Mouse (Mus musculus) kidney, embryonic 14.5 days (tissue): ENCODE results near the gene Dram2. TPM values are rescaled to one million over a fixed set of nuclear protein-coding genes. Genes with fewer than 3 reads are reported as not detected.

Source experiments
- ATAC-seq: fragments of 200-750 bp; cut with Nextera tagmentation; 2 replicates; pipeline ENCODE4 v1.8.0; 2017; ENCODE audit warnings: moderate number of reproducible peaks, mild to moderate bottlenecking, moderate TSS enrichment, moderate library complexity; ENCODE audit not compliant: low FRiP score, low TSS enrichment
- H3K27ac ChIP-seq: fragments of 300-500 bp; sonication (generic); 2 replicates; pipeline ENCODE4 v1.5.1; 2014; ENCODE audit warnings: low read depth, mild to moderate bottlenecking, low read length, moderate library complexity, mixed read lengths
- H3K27me3 ChIP-seq: fragments of 300-500 bp; sonication (generic); 2 replicates; pipeline ENCODE4 v1.6.1; 2014; ENCODE audit warnings: mild to moderate bottlenecking, low read length; ENCODE audit not compliant: control insufficient read depth, insufficient read depth
- H3K36me3 ChIP-seq: fragments of 300-500 bp; sonication (generic); 2 replicates; pipeline ENCODE4 v1.6.1; 2014; ENCODE audit warnings: low read length, mixed read lengths; ENCODE audit not compliant: control insufficient read depth, insufficient read depth
- H3K4me1 ChIP-seq: fragments of 300-500 bp; sonication (generic); 2 replicates; pipeline ENCODE4 v1.6.1; 2014; ENCODE audit warnings: low read length, mixed read lengths; ENCODE audit not compliant: control insufficient read depth, insufficient read depth
- H3K4me2 ChIP-seq: fragments of 300-500 bp; sonication (generic); replicated peaks from 2 replicates; pipeline ENCODE4 v1.6.1; 2014; ENCODE audit warnings: low read depth, mild to moderate bottlenecking, low read length
- H3K4me3 ChIP-seq: fragments of 300-500 bp; sonication (generic); 2 replicates; pipeline ENCODE4 v1.5.1; 2014; ENCODE audit warnings: mild to moderate bottlenecking, low read length
- H3K9ac ChIP-seq: fragments of 300-500 bp; sonication (generic); 2 replicates; pipeline ENCODE4 v1.6.1; 2014; ENCODE audit warnings: low read depth, mild to moderate bottlenecking, low read length, moderate library complexity
- H3K9me3 ChIP-seq: fragments of 300-500 bp; sonication (generic); 2 replicates; pipeline ENCODE4 v1.6.1; 2016; ENCODE audit warnings: low read length; ENCODE audit not compliant: control insufficient read depth
- WGBS: fragments of 180-500 bp; shearing (Covaris S2); extraction: QIAGEN DNeasy Blood & Tissue Kit; methylation state at CpG from one replicate; pipeline ENCODE4 v1.1.7; 2014; 5-methylcytosine and 5-hydroxymethylcytosine counted together
- polyA plus RNA-seq: library from polyadenylated mRNA; unstranded; fragments of >200 nt; fragmentation: Nextera tagmentation; extraction: Ambion mirVana; gene quantifications from 2 replicates; pipeline ENCODE4 v1.2.1, GENCODE M21; 2014

Gene Dram2
- 70.4 and 75.7 TPM in 2 replicates for polyA plus RNA-seq

GRCm38 (mm10) chr3:106547171-106547923 is at the start of gene Dram2, which contains the start of gene Cept1:
Gene Dram2 (plus strand): TSS chr3:106547798.
Gene Cept1 (minus strand): TSS chr3:106547802.
- peak; percentile 96 for ATAC-seq
- H3K9me3 ChIP-seq = no peaks in the 10 kb centered on the region
- H3K4me2 ChIP-seq = peak within 1 kb of the TSS; percentile 50
- H3K4me3 ChIP-seq = peak within 1 kb of the TSS; percentile 86
- H3K4me1 ChIP-seq = peaks cover 11% of the 10 kb centered on the region; the same call in 1 of the 2 replicates
- peak within 1 kb of the TSS; percentile 91 for H3K9ac ChIP-seq
- H3K36me3 ChIP-seq = no peaks in the 10 kb centered on the region; the same call in 1 of the 2 replicates
- H3K27me3 ChIP-seq = no peaks in the 10 kb centered on the region
- under 1% methylated on average over 61 of the region's 63 CpGs for WGBS
- H3K27ac ChIP-seq = peak within 1 kb of the TSS; percentile 98

- 86% methylated on average over 2 of the region's 2 CpGs for WGBS
- no peak overlapping the region for H3K4me2 ChIP-seq
- peaks cover 6% of the 10 kb centered on the region for H3K4me1 ChIP-seq
- no peak overlapping the region for H3K9ac ChIP-seq
- H3K9me3 ChIP-seq = no peaks in the 10 kb centered on the region
- peaks cover 22% of the 10 kb centered on the region; the same call in 1 of the 2 replicates for H3K36me3 ChIP-seq
- H3K4me3 ChIP-seq = no peak overlapping the region
- no peak overlapping the region for H3K27ac ChIP-seq
- ATAC-seq = no peak
- H3K27me3 ChIP-seq = no peaks in the 10 kb centered on the region
These were observed 47.1 kb upstream of the Dram2 start for GRCm38 (mm10) chr3:106500510-106500909.

- Histone ChIP-seq H3K9me3 (no peaks in the 10 kb centered on the region), H3K4me2 (no peak overlapping the region), H3K27me3 (no peaks in the 10 kb centered on the region), H3K36me3 (peaks cover 22% of the 10 kb centered on the region; the same call in 1 of the 2 replicates), H3K27ac (no peak overlapping the region), H3K9ac (no peak overlapping the region), H3K4me1 (no peaks in the 10 kb centered on the region), H3K4me3 (no peak overlapping the region)
- 85% methylated on average over 2 of the region's 2 CpGs for WGBS
- no peak for ATAC-seq
These were observed 44.7 kb upstream of the Dram2 start for GRCm38 (mm10) chr3:106502892-106503291.

DNA sequence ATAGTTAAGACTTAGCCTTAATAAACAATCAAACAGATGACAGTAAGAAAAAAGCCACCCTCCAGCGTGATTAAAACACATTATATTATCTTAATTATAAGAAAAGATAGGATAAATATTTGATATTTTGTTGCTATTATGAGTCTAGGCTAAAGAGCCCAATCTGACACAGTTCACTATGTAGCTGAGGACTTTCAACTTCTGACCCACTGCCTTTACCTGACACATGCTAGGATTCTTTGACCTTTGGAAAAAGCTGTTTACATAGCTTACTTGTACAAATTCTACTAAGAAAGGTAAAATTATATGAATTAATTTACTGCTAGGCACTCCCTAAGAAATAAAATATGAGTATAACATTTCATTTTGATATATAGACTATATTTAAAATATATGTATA is 36.9 kb upstream of the Dram2 start:
- no peak for ATAC-seq
- Histone ChIP-seq H3K9ac (no peak overlapping the region), H3K4me1 (no peaks in the 10 kb centered on the region), H3K27ac (no peak overlapping the region), H3K4me3 (no peak overlapping the region), H3K4me2 (no peak overlapping the region), H3K9me3 (no peaks in the 10 kb centered on the region), H3K36me3 (no peaks in the 10 kb centered on the region), H3K27me3 (no peaks in the 10 kb centered on the region)
- 90% methylated on average over 1 of the region's 1 CpGs for WGBS

DNA sequence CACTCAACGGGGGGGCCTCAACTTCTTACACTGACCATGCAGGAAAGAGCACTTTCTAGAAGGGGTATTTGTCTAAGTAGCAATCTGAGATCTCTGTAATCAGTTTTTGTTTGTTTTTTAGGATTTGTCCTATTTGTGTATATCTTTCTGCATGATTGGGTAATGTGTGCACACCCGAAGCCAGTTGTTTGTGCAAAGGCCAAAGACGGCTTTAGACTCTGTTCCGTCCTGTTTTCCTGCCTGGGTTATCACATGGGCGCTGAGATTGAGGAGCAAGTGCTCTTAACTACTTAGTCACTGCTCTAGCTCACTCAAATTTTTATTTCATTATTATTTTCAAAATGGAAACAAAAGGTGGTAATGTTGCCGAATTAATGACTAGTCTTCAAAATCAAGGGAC is 32.6 kb upstream of the Dram2 start:
- H3K4me3 ChIP-seq = no peak overlapping the region
- H3K27ac ChIP-seq = no peak overlapping the region
- no peak for ATAC-seq
- no peaks in the 10 kb centered on the region for H3K9me3 ChIP-seq
- H3K4me1 ChIP-seq = no peaks in the 10 kb centered on the region
- H3K36me3 ChIP-seq = no peaks in the 10 kb centered on the region; the same call in 1 of the 2 replicates
- H3K4me2 ChIP-seq = no peak overlapping the region
- H3K27me3 ChIP-seq = no peaks in the 10 kb centered on the region
- H3K9ac ChIP-seq = no peak overlapping the region
- WGBS = 84% methylated on average over 6 of the region's 6 CpGs

DNA sequence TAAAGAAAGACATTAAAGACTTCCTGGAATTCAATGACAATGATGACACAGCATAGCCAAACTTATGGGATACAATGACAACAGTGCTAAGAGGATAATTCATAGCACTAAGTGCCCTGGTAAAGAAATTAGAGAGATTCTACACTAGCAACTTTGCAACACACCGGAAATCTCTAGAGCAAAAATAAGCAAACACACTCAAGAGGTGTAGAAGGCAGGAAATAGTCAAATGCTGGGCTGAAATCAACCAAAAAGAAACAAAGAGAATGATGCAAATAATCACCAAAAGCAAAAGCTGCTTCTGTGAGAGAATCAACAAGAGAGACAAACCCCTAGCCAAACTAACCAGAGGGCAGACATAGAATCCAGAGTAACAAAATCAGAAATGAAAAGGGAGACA is 24.9 kb upstream of the Dram2 start:
- Histone ChIP-seq H3K9ac (no peak overlapping the region), H3K4me3 (no peak overlapping the region), H3K27ac (no peak overlapping the region), H3K4me1 (no peaks in the 10 kb centered on the region), H3K36me3 (no peaks in the 10 kb centered on the region; the same call in 1 of the 2 replicates), H3K9me3 (no peaks in the 10 kb centered on the region), H3K27me3 (no peaks in the 10 kb centered on the region), H3K4me2 (no peak overlapping the region)
- 97% methylated on average over 1 of the region's 1 CpGs for WGBS
- ATAC-seq = no peak

DNA sequence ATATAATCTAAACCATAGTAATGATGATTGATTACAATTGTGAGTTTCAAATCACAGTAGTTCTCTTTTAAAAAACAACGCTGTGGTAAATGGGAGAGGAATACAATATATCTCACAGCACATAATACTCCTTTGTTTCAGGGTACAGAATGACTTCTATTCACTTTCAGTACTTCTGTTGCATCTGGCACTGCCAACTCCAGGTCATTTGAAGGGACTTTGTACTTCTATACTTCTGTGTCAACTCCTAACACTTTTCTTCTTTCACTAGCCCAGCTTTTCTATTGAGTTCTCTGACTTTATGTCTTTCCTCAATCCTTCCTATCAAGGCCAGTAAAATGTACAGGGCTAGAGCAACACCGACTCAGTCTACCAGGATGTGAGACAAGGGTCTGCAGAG is 21.2 kb upstream of the Dram2 start:
- ATAC-seq = no peak
- H3K4me2 ChIP-seq = no peak overlapping the region
- no peak overlapping the region for H3K9ac ChIP-seq
- H3K4me3 ChIP-seq = no peak overlapping the region
- H3K27me3 ChIP-seq = no peaks in the 10 kb centered on the region
- no peaks in the 10 kb centered on the region for H3K4me1 ChIP-seq
- H3K9me3 ChIP-seq = no peaks in the 10 kb centered on the region
- H3K27ac ChIP-seq = no peak overlapping the region
- WGBS = 97% methylated on average over 2 of the region's 2 CpGs
- no peaks in the 10 kb centered on the region for H3K36me3 ChIP-seq

DNA sequence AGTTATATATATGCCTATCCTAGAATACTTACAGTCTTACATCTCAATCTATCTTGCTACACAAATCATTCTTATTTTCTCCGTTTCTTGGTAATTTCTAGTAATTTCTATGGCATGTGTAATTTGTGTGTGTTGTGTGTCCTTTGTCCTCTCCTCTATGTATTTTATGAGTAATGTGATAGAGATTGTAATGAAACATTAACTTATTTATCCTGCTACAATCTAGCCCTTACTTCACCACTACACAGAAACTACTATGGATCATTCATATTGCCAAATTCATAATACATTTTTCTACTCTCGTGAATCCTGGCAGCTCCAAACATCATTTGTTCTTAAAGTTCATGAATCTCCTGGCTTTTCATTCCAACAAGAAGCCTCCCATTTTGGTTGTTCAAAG is 19.6 kb upstream of the Dram2 start:
- Histone ChIP-seq H3K27me3 (no peaks in the 10 kb centered on the region), H3K9me3 (no peaks in the 10 kb centered on the region), H3K36me3 (peaks cover 7% of the 10 kb centered on the region; the same call in 1 of the 2 replicates), H3K4me2 (no peak overlapping the region), H3K4me3 (no peak overlapping the region), H3K27ac (no peak overlapping the region), H3K9ac (no peak overlapping the region), H3K4me1 (no peaks in the 10 kb centered on the region)
- ATAC-seq = no peak
- WGBS = 82% methylated on average over 2 of the region's 2 CpGs

DNA sequence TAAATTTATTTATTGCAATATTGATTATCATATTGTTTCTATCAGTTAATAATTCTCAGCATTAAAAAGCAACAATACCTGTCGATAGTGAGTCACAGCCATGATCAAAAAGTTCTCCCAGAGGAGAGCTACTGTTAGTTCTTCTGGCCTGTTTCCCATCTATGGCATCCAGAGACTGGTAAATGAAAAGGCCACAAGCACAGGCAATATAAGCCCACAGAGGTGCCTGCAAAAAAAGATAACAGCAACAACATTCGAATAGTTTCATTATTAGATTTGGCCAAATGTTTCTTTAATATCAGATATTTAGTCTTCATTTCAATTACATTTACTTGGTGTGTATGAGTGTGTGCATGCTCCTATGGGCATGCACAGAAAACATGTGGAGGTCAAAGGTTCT is 14.3 kb upstream of the Dram2 start:
- 91% methylated on average over 2 of the region's 2 CpGs for WGBS
- no peak overlapping the region for H3K27ac ChIP-seq
- peaks cover 22% of the 10 kb centered on the region; the same call in 1 of the 2 replicates for H3K36me3 ChIP-seq
- ATAC-seq = no peak
- H3K9ac ChIP-seq = no peak overlapping the region
- H3K27me3 ChIP-seq = no peaks in the 10 kb centered on the region
- no peaks in the 10 kb centered on the region for H3K4me1 ChIP-seq
- no peak overlapping the region for H3K4me3 ChIP-seq
- H3K4me2 ChIP-seq = no peak overlapping the region
- no peaks in the 10 kb centered on the region for H3K9me3 ChIP-seq
